Mouse (Mus musculus) granulocyte monocyte progenitor cell, adult 5-6 weeks (primary cell): Measurements from ENCODE around the gene Fabp7. TPM values are rescaled to one million over a fixed set of nuclear protein-coding genes. Genes with fewer than 3 reads are reported as not detected.

ENCODE experiments used
- ATAC-seq: replicated peaks from 2 replicates; pipeline ENCODE4 v1.8.0; 2016; ENCODE audit warnings: mild to moderate bottlenecking, moderate TSS enrichment, inconsistent platforms; ENCODE audit not compliant: poor library complexity, severe bottlenecking
- total RNA-seq, 2 experiments: library from RNA; stranded (forward) in 1 of 2; stranded (reverse) in 1 of 2; fragments of 200-712, 200-1000 nt in 1 of 2; fragments of >200 nt in 1 of 2; fragmentation: Nextera tagmentation in 1 of 2; gene quantifications; 2 replicates each; pipeline ENCODE4 v1.2.3; 2014 to 2017

The Fabp7 gene
- total RNA-seq (2014; fragmentation: Nextera tagmentation): 1.8 TPM in 1 of 2 replicates, not detected in the other
- total RNA-seq (2017): 1.7 TPM in 1 of 2 replicates, not detected in the other

GRCm38 (mm10) chr10:57784876-57785150, at the start of gene Fabp7:
Fabp7 (plus strand) TSS chr10:57784881.
- ATAC-seq: no peak

GRCm38 (mm10) chr10:57740733-57741132, 43.9 kb upstream of the Fabp7 start:
- ATAC-seq: no peak

GRCm38 (mm10) chr10:57741351-57741750, 43.3 kb upstream of the Fabp7 start:
- no peak for ATAC-seq

GRCm38 (mm10) chr10:57743045-57743444, 41.6 kb upstream of the Fabp7 start:
- no peak for ATAC-seq

GRCm38 (mm10) chr10:57743606-57744016, 41.1 kb upstream of the Fabp7 start:
- ATAC-seq: peak; percentile 70

- no peak for ATAC-seq
Measured at GRCm38 (mm10) chr10:57744128-57744765, 40.4 kb upstream of the Fabp7 start.

GRCm38 (mm10) chr10:57745452-57745851, 39.2 kb upstream of the Fabp7 start:
- ATAC-seq: peak; percentile 75

- ATAC-seq: no peak
Measured at GRCm38 (mm10) chr10:57747127-57747526, 37.6 kb upstream of the Fabp7 start.

GRCm38 (mm10) chr10:57753343-57753742, 31.3 kb upstream of the Fabp7 start:
- peak; percentile 46 for ATAC-seq

- 0 out of 2 replicates have a peak, but pooled peaks have one; percentile 23 for ATAC-seq
Measured at GRCm38 (mm10) chr10:57755201-57755736, 29.4 kb upstream of the Fabp7 start.

GRCm38 (mm10) chr10:57758999-57759398, 25.7 kb upstream of the Fabp7 start:
- ATAC-seq: peak; percentile 81

GRCm38 (mm10) chr10:57760694-57761093, 24.0 kb upstream of the Fabp7 start:
- ATAC-seq: no peak

GRCm38 (mm10) chr10:57763044-57763443, 21.6 kb upstream of the Fabp7 start:
- no peak for ATAC-seq

- peak; percentile 44; the same call in 1 of the 2 replicates for ATAC-seq
Measured at GRCm38 (mm10) chr10:57783289-57784130, 1.2 kb upstream of the Fabp7 start.

- ATAC-seq: peak; percentile 27
Measured at GRCm38 (mm10) chr10:57784131-57784875, 378 bp upstream of the Fabp7 start.

GRCm38 (mm10) chr10:57785552-57785951, 871 bp downstream of the Fabp7 start:
- no peak for ATAC-seq

GRCm38 (mm10) chr10:57792957-57793356, 8.3 kb downstream of the Fabp7 start:
- peak; percentile 55 for ATAC-seq

GRCm38 (mm10) chr10:57794018-57794417, 9.3 kb downstream of the Fabp7 start, which contains the start of gene Smpdl3a:
Smpdl3a (plus strand) TSS chr10:57794335.
- ATAC-seq: no peak

- ATAC-seq: peak; percentile 43
Measured at GRCm38 (mm10) chr10:57794491-57795461, 10.1 kb downstream of the Fabp7 start.
